Comparison of ENCODE assay signal across 17 mouse cellular contexts in genomic region chr1:54520062-54520577, GRCm38 (mm10).
"Had no signal": no experiment of that assay in that cellular context is flagged by ENCODE, and none has a peak within 500 bp of the region (broad histone marks: within the 10 kb centered on the region; RNA-seq: fewer than 3 reads in every experiment).

No protein-coding gene starts in this region.

- H3K9me3 ChIP-seq: midbrain, embryonic 10.5 days; midbrain, embryonic 12.5 days; neural tube, embryonic 12.5 days; stomach, embryonic 15.5 days had no signal

- H3K9ac ChIP-seq: lung, embryonic 14.5 days; midbrain, embryonic 12.5 days; neural tube, embryonic 12.5 days; stomach, embryonic 15.5 days had no signal

- ATAC-seq: midbrain, embryonic 16.5 days had no signal

- H3K27me3 ChIP-seq: midbrain, embryonic 12.5 days; neural tube, embryonic 12.5 days; stomach, embryonic 15.5 days had no signal

- H3K4me2 ChIP-seq: lung, embryonic 14.5 days; midbrain, embryonic 12.5 days; neural tube, embryonic 12.5 days; stomach, embryonic 15.5 days had no signal

- H3K27ac ChIP-seq: macrophage; midbrain, embryonic 10.5 days; midbrain, embryonic 12.5 days; neural tube, embryonic 12.5 days; stomach, embryonic 15.5 days; stomach, postnatal 0 days had no signal

- H3K36me3 ChIP-seq: stomach, embryonic 15.5 days had no signal

- H3K4me1 ChIP-seq: midbrain, embryonic 10.5 days; midbrain, embryonic 12.5 days; neural tube, embryonic 12.5 days; stomach, embryonic 15.5 days had no signal

- DNase-seq: lung, adult 18-20 months; lung, embryonic 14.5 days; lung, postnatal 14 days; lung, postnatal 36 days; midbrain, embryonic 14.5 days; right cerebral cortex, postnatal 14 days; thymus, adult 2 months; thymus, postnatal 25 days; thymus, postnatal 4 days had no signal

- H3K4me3 ChIP-seq: midbrain, embryonic 10.5 days; midbrain, embryonic 12.5 days; myocyte; neural tube, embryonic 12.5 days; stomach, embryonic 15.5 days had no signal
